Mouse (Mus musculus): Measurements from ENCODE around the gene Zfp62. TPM values are rescaled to one million over a fixed set of nuclear protein-coding genes. Genes with fewer than 3 reads are reported as not detected.

Zfp62 gene
- polyA plus RNA-seq, 1 experiment from 2014 or later: 29.4 TPM

GRCm38 (mm10) chr11:49249811-49250421 is 46.8 kb downstream of the Zfp62 start:
- no peak for TF ChIP-seq CTCF (IDR thresholded peaks at IDR 0.05; ENCODE audit: low read depth)
- Histone ChIP-seq H3K9me3 (replicated peaks; ENCODE audit: low read length) (no peaks in the 10 kb centered on the region), H3K9ac (ENCODE audit: low read depth, low read length) (peak overlapping the region; percentile 87), H3K27me3 (ENCODE audit: insufficient read depth, low read length) (no peaks in the 10 kb centered on the region), H3K4me2 (ENCODE audit: low read length) (peak overlapping the region; percentile 78), H3K36me3 (ENCODE audit: insufficient read depth, low read length) (peaks cover 6% of the 10 kb centered on the region; the same call in 1 of the 2 replicates), H3K4me1 (replicated peaks; ENCODE audit: insufficient read depth, low read length) (peaks cover 46% of the 10 kb centered on the region), H3K4me3 (replicated peaks; ENCODE audit: low read depth, low read length) (peak overlapping the region; percentile 82), H3K27ac (peak overlapping the region; percentile 95)
- DNase-seq (ENCODE audit: low spot score): peak; percentile 19
- ATAC-seq (replicated peaks; ENCODE audit: low FRiP score, low read depth): no peak
- 11% methylated on average over 10 of the region's 10 CpGs for WGBS

GRCm38 (mm10) chr11:49250422-49251379 is 47.6 kb downstream of the Zfp62 start:
- peak overlapping the region; percentile 95 for H3K27ac ChIP-seq
- H3K4me3 ChIP-seq (replicated peaks; ENCODE audit: low read depth, low read length): peak overlapping the region; percentile 82
- ATAC-seq (replicated peaks; ENCODE audit: low FRiP score, low read depth): peak; percentile 95
- 2% methylated on average over 40 of the region's 45 CpGs for WGBS
- peaks cover 8% of the 10 kb centered on the region; the same call in 1 of the 2 replicates for H3K36me3 ChIP-seq (ENCODE audit: insufficient read depth, low read length)
- DNase-seq (ENCODE audit: low spot score): peak; percentile 96
- peak overlapping the region; percentile 87 for H3K9ac ChIP-seq (ENCODE audit: low read depth, low read length)
- no peaks in the 10 kb centered on the region for H3K9me3 ChIP-seq (replicated peaks; ENCODE audit: low read length)
- peak; percentile 55 for TF ChIP-seq CTCF (IDR thresholded peaks at IDR 0.05; ENCODE audit: low read depth)
- H3K27me3 ChIP-seq (ENCODE audit: insufficient read depth, low read length): no peaks in the 10 kb centered on the region
- peak overlapping the region; percentile 78 for H3K4me2 ChIP-seq (ENCODE audit: low read length)
- H3K4me1 ChIP-seq (replicated peaks; ENCODE audit: insufficient read depth, low read length): peaks cover 40% of the 10 kb centered on the region

- Histone ChIP-seq H3K9me3 (replicated peaks; ENCODE audit: low read length) (no peaks in the 10 kb centered on the region), H3K9ac (ENCODE audit: low read depth, low read length) (peak overlapping the region; percentile 87), H3K27ac (0 out of 2 replicates have a peak overlapping the region, but pooled peaks have one; percentile 95), H3K4me3 (replicated peaks; ENCODE audit: low read depth, low read length) (peak overlapping the region; percentile 82), H3K4me1 (replicated peaks; ENCODE audit: insufficient read depth, low read length) (peaks cover 33% of the 10 kb centered on the region), H3K27me3 (ENCODE audit: insufficient read depth, low read length) (no peaks in the 10 kb centered on the region), H3K36me3 (ENCODE audit: insufficient read depth, low read length) (peaks cover 10% of the 10 kb centered on the region; the same call in 1 of the 2 replicates), H3K4me2 (ENCODE audit: low read length) (peak overlapping the region; percentile 78)
- DNase-seq (ENCODE audit: low spot score) (no peak), ATAC-seq (replicated peaks; ENCODE audit: low FRiP score, low read depth) (no peak)
- 51% methylated on average over 7 of the region's 7 CpGs for WGBS
- no peak for TF ChIP-seq CTCF (IDR thresholded peaks at IDR 0.05; ENCODE audit: low read depth)
These were observed 48.3 kb downstream of the Zfp62 start for GRCm38 (mm10) chr11:49251380-49251761.

GRCm38 (mm10) chr11:49252048-49252447 is 49.0 kb downstream of the Zfp62 start:
- H3K9ac ChIP-seq (ENCODE audit: low read depth, low read length): no peak overlapping the region
- no peak overlapping the region for H3K27ac ChIP-seq

GRCm38 (mm10) chr11:49253035-49253434 is 49.9 kb downstream of the Zfp62 start:
- H3K4me1 ChIP-seq (replicated peaks; ENCODE audit: insufficient read depth, low read length): peaks cover 26% of the 10 kb centered on the region
- no peak for ATAC-seq (replicated peaks; ENCODE audit: low FRiP score, low read depth)
- H3K27me3 ChIP-seq (ENCODE audit: insufficient read depth, low read length): no peaks in the 10 kb centered on the region
- no peak overlapping the region for H3K27ac ChIP-seq
- H3K36me3 ChIP-seq (ENCODE audit: insufficient read depth, low read length): peaks cover 10% of the 10 kb centered on the region; the same call in 1 of the 2 replicates
- TF ChIP-seq CTCF (IDR thresholded peaks at IDR 0.05; ENCODE audit: low read depth): no peak
- no peak for DNase-seq (ENCODE audit: low spot score)
- H3K4me3 ChIP-seq (replicated peaks; ENCODE audit: low read depth, low read length): no peak overlapping the region
- H3K4me2 ChIP-seq (ENCODE audit: low read length): peak overlapping the region; percentile 78; the same call in 1 of the 2 replicates
- H3K9me3 ChIP-seq (replicated peaks; ENCODE audit: low read length): no peaks in the 10 kb centered on the region
- H3K9ac ChIP-seq (ENCODE audit: low read depth, low read length): no peak overlapping the region
- 80% methylated on average over 6 of the region's 6 CpGs for WGBS

More at GRCm38 (mm10) chr11:49252048-49252447, 49.0 kb downstream of the Zfp62 start:
- Histone ChIP-seq H3K36me3 (ENCODE audit: insufficient read depth, low read length) (peaks cover 10% of the 10 kb centered on the region; the same call in 1 of the 2 replicates), H3K27me3 (ENCODE audit: insufficient read depth, low read length) (no peaks in the 10 kb centered on the region), H3K4me1 (replicated peaks; ENCODE audit: insufficient read depth, low read length) (peaks cover 33% of the 10 kb centered on the region), H3K9me3 (replicated peaks; ENCODE audit: low read length) (no peaks in the 10 kb centered on the region), H3K4me2 (ENCODE audit: low read length) (peak overlapping the region; percentile 78), H3K4me3 (replicated peaks; ENCODE audit: low read depth, low read length) (no peak overlapping the region)
- TF ChIP-seq CTCF (IDR thresholded peaks at IDR 0.05; ENCODE audit: low read depth): no peak
- DNase-seq (ENCODE audit: low spot score) (no peak), ATAC-seq (replicated peaks; ENCODE audit: low FRiP score, low read depth) (no peak)
- WGBS: 83% methylated on average over 5 of the region's 5 CpGs

- Histone ChIP-seq H3K9me3 (replicated peaks; ENCODE audit: low read length) (no peaks in the 10 kb centered on the region), H3K27ac (no peak overlapping the region), H3K4me1 (replicated peaks; ENCODE audit: insufficient read depth, low read length) (no peaks in the 10 kb centered on the region), H3K27me3 (ENCODE audit: insufficient read depth, low read length) (no peaks in the 10 kb centered on the region), H3K9ac (ENCODE audit: low read depth, low read length) (no peak overlapping the region), H3K36me3 (ENCODE audit: insufficient read depth, low read length) (peaks cover 23% of the 10 kb centered on the region), H3K4me2 (ENCODE audit: low read length) (no peak overlapping the region), H3K4me3 (replicated peaks; ENCODE audit: low read depth, low read length) (no peak overlapping the region)
- no peak for TF ChIP-seq CTCF (IDR thresholded peaks at IDR 0.05; ENCODE audit: low read depth)
- WGBS: 52% methylated on average over 2 of the region's 2 CpGs
- ATAC-seq (replicated peaks; ENCODE audit: low FRiP score, low read depth) (no peak), DNase-seq (ENCODE audit: low spot score) (no peak)
These were observed 56.2 kb downstream of the Zfp62 start for GRCm38 (mm10) chr11:49259296-49259695.
